Mouse (Mus musculus) midbrain, postnatal 0 days (tissue): ENCODE measurements around the gene Arid1b. TPM values are rescaled to one million over a fixed set of nuclear protein-coding genes. Genes with fewer than 3 reads are reported as not detected.

Experiments used
- ATAC-seq: fragments of 200-750 bp; cut with Nextera tagmentation; 2 replicates; pipeline ENCODE4 v1.8.0; 2017; ENCODE audit warnings: moderate number of reproducible peaks, mild to moderate bottlenecking, moderate TSS enrichment, moderate library complexity; ENCODE audit not compliant: low FRiP score
- DNase-seq: peaks from one replicate; pipeline ENCODE4 v3.0.0-alpha.2; 2015; ENCODE audit warnings: low spot score
- H3K27ac ChIP-seq: fragments of 300-500 bp; sonication (generic); 2 replicates; pipeline ENCODE4 v1.5.1; 2014; ENCODE audit warnings: low read depth, mild to moderate bottlenecking, low read length, mixed read lengths
- H3K27me3 ChIP-seq: fragments of 300-500 bp; sonication (generic); 2 replicates; pipeline ENCODE4 v1.6.1; 2014; ENCODE audit warnings: low read length, control low read depth, mixed read lengths; ENCODE audit not compliant: insufficient read depth
- H3K36me3 ChIP-seq: fragments of 300-500 bp; sonication (generic); 2 replicates; pipeline ENCODE4 v1.6.1; 2014; ENCODE audit warnings: low read length, control low read depth, mixed read lengths; ENCODE audit not compliant: insufficient read depth
- H3K4me1 ChIP-seq: fragments of 300-500 bp; sonication (generic); 2 replicates; pipeline ENCODE4 v1.6.1; 2014; ENCODE audit warnings: mild to moderate bottlenecking, control low read depth, antibody characterized with exemption, low read length, mixed read lengths; ENCODE audit not compliant: insufficient read depth
- H3K4me2 ChIP-seq: fragments of 300-500 bp; sonication (generic); 2 replicates; pipeline ENCODE4 v1.6.1; 2014; ENCODE audit warnings: low read depth, mild to moderate bottlenecking, low read length, mixed read lengths; ENCODE audit not compliant: poor library complexity, severe bottlenecking
- H3K4me3 ChIP-seq: fragments of 300-500 bp; sonication (generic); 2 replicates; pipeline ENCODE4 v1.5.1; 2014; ENCODE audit warnings: low read depth, mild to moderate bottlenecking, low read length, moderate library complexity
- H3K9ac ChIP-seq: fragments of 300-500 bp; sonication (generic); replicated peaks from 2 replicates; pipeline ENCODE4 v1.6.1; 2014; ENCODE audit warnings: mild to moderate bottlenecking, low read length, moderate library complexity, mixed read lengths; ENCODE audit not compliant: poor library complexity, severe bottlenecking
- H3K9me3 ChIP-seq: fragments of 300-500 bp; sonication (generic); 2 replicates; pipeline ENCODE4 v1.6.1; 2016; ENCODE audit warnings: low read length, control low read depth
- CTCF ChIP-seq: IDR thresholded peaks from 2 replicates; pipeline ENCODE4 v1.5.1; 2016; ENCODE audit warnings: antibody characterized with exemption, mild to moderate bottlenecking
- WGBS: fragments of 180-500 bp; shearing (Covaris S2); extraction: QIAGEN DNeasy Blood & Tissue Kit; methylation state at CpG from one replicate; pipeline ENCODE4 v1.1.7; 2014; 5-methylcytosine and 5-hydroxymethylcytosine counted together
- polyA plus RNA-seq: library from polyadenylated mRNA; unstranded; fragments of >200 nt; fragmentation: Nextera tagmentation; extraction: Ambion mirVana; gene quantifications from 2 replicates; pipeline ENCODE4 v1.2.1, GENCODE M21; 2015
- total RNA-seq: library from RNA; depleted of rRNA; stranded (reverse); fragments of >200 nt; gene quantifications from 2 replicates; pipeline ENCODE4 v1.2.3, GENCODE M21; 2014

The Arid1b gene
- total and polyA plus RNA-seq, 2 experiments from 2014 or later = 11.9 to 73.3 TPM

GRCm38 (mm10) chr17:5016404-5016803, 22.3 kb downstream of the Arid1b start:
- H3K4me2 ChIP-seq = no peak overlapping the region
- H3K36me3 ChIP-seq = no peaks in the 10 kb centered on the region
- H3K9ac ChIP-seq = no peak overlapping the region
- ATAC-seq = no peak
- H3K27ac ChIP-seq = no peak overlapping the region
- no peak for TF ChIP-seq CTCF
- 48% methylated on average over 4 of the region's 4 CpGs for WGBS
- no peaks in the 10 kb centered on the region for H3K27me3 ChIP-seq
- DNase-seq = no peak
- H3K4me3 ChIP-seq = no peak overlapping the region
- H3K9me3 ChIP-seq = no peaks in the 10 kb centered on the region
- peaks cover 3% of the 10 kb centered on the region; the same call in 1 of the 2 replicates for H3K4me1 ChIP-seq

GRCm38 (mm10) chr17:5017065-5017464, 22.9 kb downstream of the Arid1b start:
- ATAC-seq = no peak
- Histone ChIP-seq H3K4me3 (no peak overlapping the region), H3K27ac (no peak overlapping the region), H3K4me1 (0 out of 2 replicates have a peak, but pooled peaks cover 3% of the 10 kb centered on the region), H3K36me3 (no peaks in the 10 kb centered on the region), H3K9me3 (no peaks in the 10 kb centered on the region), H3K4me2 (no peak overlapping the region), H3K27me3 (no peaks in the 10 kb centered on the region), H3K9ac (no peak overlapping the region)
- no peak for DNase-seq
- no peak for TF ChIP-seq CTCF
- 88% methylated on average over 10 of the region's 10 CpGs for WGBS

- WGBS = 37% methylated on average over 11 of the region's 11 CpGs
- H3K4me1 ChIP-seq = 0 out of 2 replicates have a peak, but pooled peaks cover 3% of the 10 kb centered on the region
- ATAC-seq = no peak
- H3K27me3 ChIP-seq = no peaks in the 10 kb centered on the region
- H3K9me3 ChIP-seq = no peaks in the 10 kb centered on the region
- H3K9ac ChIP-seq = no peak overlapping the region
- TF ChIP-seq CTCF = no peak
- H3K36me3 ChIP-seq = no peaks in the 10 kb centered on the region
- DNase-seq = no peak
- no peak overlapping the region for H3K27ac ChIP-seq
- H3K4me2 ChIP-seq = no peak overlapping the region
- H3K4me3 ChIP-seq = no peak overlapping the region
Measured at GRCm38 (mm10) chr17:5021303-5022003, 27.3 kb downstream of the Arid1b start.

DNA sequence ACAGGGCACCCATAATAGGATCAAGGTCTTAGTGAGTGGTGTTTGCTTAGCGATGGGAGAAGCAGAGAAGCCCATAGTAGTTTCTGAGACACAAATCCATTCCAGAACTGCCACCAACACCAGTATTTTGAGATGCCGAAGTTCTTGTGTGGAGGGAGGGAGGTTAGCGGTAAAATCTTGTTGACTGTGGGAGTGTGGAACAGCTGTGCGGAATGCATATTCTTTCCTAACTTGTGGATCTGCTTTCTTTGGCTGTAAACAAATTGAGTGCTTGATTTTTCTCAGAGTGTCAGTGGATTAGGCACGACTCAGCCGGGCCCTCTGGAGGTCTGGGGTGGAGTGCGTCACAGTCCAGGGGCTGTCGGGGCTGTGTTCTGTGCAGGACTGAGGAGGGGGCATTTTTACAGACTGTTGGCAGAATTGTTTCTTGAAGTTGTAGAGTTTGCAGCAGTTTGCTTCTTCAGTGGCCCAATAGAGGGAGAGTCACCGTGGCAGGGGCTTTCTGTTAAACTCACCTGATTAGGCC, 27.9 kb downstream of the Arid1b start:
- Histone ChIP-seq H3K36me3 (no peaks in the 10 kb centered on the region), H3K27me3 (no peaks in the 10 kb centered on the region), H3K27ac (no peak overlapping the region), H3K9me3 (no peaks in the 10 kb centered on the region), H3K4me1 (0 out of 2 replicates have a peak, but pooled peaks cover 3% of the 10 kb centered on the region), H3K9ac (no peak overlapping the region), H3K4me2 (no peak overlapping the region), H3K4me3 (no peak overlapping the region)
- DNase-seq (no peak), ATAC-seq (no peak)
- no peak for TF ChIP-seq CTCF
- WGBS = 39% methylated on average over 9 of the region's 9 CpGs

GRCm38 (mm10) chr17:5023745-5024144, 29.6 kb downstream of the Arid1b start:
- Histone ChIP-seq H3K27me3 (no peaks in the 10 kb centered on the region), H3K4me2 (no peak overlapping the region), H3K9me3 (no peaks in the 10 kb centered on the region), H3K36me3 (no peaks in the 10 kb centered on the region), H3K27ac (no peak overlapping the region), H3K4me1 (0 out of 2 replicates have a peak, but pooled peaks cover 3% of the 10 kb centered on the region), H3K9ac (no peak overlapping the region), H3K4me3 (no peak overlapping the region)
- TF ChIP-seq CTCF = no peak
- WGBS = 72% methylated on average over 10 of the region's 10 CpGs
- no peak for ATAC-seq
- no peak for DNase-seq

DNA sequence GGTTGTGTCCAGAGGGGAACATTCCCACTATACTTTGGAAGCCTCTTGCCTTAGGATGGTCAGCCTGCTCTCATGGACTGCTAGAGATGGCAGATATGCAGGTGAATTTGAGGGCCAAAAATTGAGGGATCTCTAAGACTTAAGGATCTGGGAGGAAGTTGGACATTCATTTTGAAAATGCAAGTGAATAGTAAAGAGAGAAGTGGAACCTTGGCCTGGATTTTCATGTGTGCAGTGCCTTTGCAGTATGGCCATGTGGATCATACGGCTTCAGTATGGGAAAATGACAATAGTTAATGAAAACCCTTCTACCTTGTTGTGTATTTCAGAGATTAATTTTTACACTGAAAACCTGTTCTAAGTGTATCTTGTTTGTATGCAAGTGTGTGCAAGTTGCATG, 31.3 kb downstream of the Arid1b start:
- H3K4me1 ChIP-seq = 0 out of 2 replicates have a peak, but pooled peaks cover 3% of the 10 kb centered on the region
- H3K9me3 ChIP-seq = no peaks in the 10 kb centered on the region
- H3K27ac ChIP-seq = no peak overlapping the region
- no peak overlapping the region for H3K4me3 ChIP-seq
- no peak for TF ChIP-seq CTCF
- no peaks in the 10 kb centered on the region for H3K27me3 ChIP-seq
- no peak for ATAC-seq
- whole genome bisulfite sequencing = 83% methylated on average over 1 of the region's 1 CpGs
- no peak overlapping the region for H3K4me2 ChIP-seq
- no peak for DNase-seq
- no peaks in the 10 kb centered on the region for H3K36me3 ChIP-seq
- H3K9ac ChIP-seq = no peak overlapping the region
